Mouse (Mus musculus) lung, postnatal 0 days (tissue): ENCODE measurements around the gene Gm7879.

ENCODE experiments used
- CTCF ChIP-seq: IDR thresholded peaks from 2 replicates; pipeline ENCODE4 v1.5.1; 2016; ENCODE audit warnings: antibody characterized with exemption, mild to moderate bottlenecking
- EP300 ChIP-seq: IDR thresholded peaks from 2 replicates; pipeline ENCODE4 v1.6.1; 2016; ENCODE audit warnings: antibody characterized with exemption, mild to moderate bottlenecking, control low read depth

DNA sequence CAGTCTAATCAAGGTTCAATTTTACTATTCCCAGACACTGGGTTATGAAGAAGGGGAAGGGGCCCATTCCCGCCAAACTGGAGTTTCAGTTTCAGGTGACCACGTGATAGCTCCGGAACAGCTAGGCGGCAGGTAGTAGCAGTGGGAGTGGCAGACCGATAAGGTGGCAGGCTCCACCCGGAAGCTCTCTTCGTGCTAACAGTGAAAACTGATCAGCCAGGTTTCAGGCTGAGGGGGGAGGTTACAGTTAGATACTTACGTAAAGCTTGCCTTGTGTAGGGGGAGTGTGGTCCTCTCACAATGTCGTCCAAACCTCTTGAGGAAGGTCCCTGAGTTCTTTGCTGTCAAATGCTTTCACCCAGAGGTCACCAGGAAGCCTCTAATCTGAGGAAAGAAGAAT lies 3.7 kb upstream of the Gm7879 start:
- TF ChIP-seq EP300 (no peak), CTCF (no peak)
